Mouse (Mus musculus) cerebellum, postnatal 25 days (tissue): ENCODE measurements at regions not wholly inside any gene's neighbourhood (a gene's known extent, or its start where the extent isn't known, plus 50 kb on each side); places are given as distances from the start of the nearest gene placed in this dataset.

Experiments
- DNase-seq, 2 experiments: peaks; one replicate each; pipeline ENCODE4 v3.0.0; 2021; ENCODE audit warnings: mixed read lengths in 2 of 2

- DNase-seq = no peak
Measured at GRCm38 (mm10) chr3:4973278-4973677, 777.3 kb upstream of the Gm8797 start.

- no peak for DNase-seq
Measured at GRCm38 (mm10) chr3:4973764-4974163, 776.8 kb upstream of the Gm8797 start.

- DNase-seq = no peak
Measured at GRCm38 (mm10) chr3:4974659-4975058, 775.9 kb upstream of the Gm8797 start.

GRCm38 (mm10) chr3:4976344-4976743 lies 774.3 kb upstream of the Gm8797 start:
- DNase-seq = no peak

GRCm38 (mm10) chr3:5017742-5018141 lies 732.9 kb upstream of the Gm8797 start:
- no peak for DNase-seq
